Mouse (Mus musculus) B cell, adult 2 months (primary cell): ENCODE data around the gene Hecw2.

ENCODE experiments used
- DNase-seq, 2 experiments: peaks; one replicate each; pipeline ENCODE4 v3.0.0; 2022

The Hecw2 gene

DNA sequence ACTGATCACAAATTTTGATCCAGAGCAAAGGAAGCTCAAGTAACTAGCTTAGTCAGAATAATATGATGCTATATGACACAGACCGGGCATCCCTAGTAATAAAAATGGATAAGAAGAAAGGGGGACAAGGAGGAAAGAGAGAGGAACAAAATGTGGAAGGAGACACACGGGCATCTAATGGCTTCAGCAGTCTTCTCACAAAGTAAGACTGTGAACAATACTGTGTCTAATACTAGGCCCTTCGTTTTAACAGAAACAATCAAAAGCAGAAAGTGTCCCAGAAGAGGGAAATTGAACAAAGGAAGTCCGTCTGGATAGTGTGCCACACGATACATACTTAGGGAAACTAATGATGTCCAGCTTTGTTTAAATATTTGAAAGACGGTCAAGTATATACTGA, 419.9 kb downstream of the Hecw2 start:
- DNase-seq = no peak

DNA sequence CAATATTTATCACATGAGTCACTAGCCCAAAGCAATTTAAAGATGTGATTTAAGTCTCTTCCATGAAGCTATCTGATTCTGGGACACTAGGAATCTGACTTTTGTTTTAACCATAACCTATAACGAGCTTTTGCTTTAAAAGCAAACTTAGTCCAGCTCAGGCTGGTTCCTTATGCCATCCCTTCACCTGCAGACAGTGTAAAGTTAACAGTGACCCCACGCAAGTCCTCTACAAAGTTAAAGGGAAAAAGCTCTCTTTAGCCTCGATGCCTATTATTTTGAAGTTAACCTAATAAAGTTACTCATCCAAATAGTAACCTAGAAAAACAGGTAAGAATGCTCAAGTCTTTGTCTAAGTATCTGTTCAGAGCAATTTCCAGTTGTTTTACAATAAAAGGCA, 420.4 kb downstream of the Hecw2 start:
- DNase-seq = no peak

DNA sequence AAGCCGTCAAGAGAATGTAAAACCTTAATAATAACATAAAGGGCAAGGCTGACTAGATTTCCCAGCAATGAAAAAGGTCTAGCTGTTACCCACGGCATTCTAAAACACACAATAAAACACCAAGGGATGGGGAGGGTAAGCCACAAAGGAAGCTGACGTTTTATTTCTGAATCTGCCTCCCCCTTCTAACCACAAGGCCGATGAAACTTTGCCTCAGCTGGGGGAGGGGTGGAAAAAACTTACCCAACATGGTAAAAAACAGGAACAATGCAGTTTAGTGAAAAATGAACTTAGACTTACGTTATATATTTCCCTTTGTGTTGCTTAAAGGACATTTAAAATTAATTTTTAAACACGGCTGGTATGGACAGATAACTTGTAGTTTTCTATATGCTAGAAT, 421.0 kb downstream of the Hecw2 start:
- DNase-seq = peak; percentile 89 to 94

DNA sequence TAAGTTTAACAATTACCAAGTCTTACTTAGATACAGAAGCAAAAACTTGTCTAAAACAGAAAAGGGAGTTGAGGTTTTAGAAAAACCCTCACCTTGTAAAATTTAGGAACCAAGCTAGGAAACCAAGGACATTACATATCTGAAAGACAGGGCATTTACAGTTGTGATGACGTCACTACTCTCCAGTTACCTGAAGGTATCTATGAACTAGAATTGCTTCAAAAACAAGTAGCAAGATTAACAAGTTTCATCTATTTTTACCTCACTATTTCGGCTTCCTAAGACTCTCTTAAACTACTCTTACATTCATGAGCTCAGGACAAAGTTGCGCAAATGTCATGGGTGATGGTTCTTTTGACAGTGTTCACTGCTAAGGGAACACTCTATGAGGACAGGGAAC, 422.0 kb downstream of the Hecw2 start:
- no peak for DNase-seq

DNA sequence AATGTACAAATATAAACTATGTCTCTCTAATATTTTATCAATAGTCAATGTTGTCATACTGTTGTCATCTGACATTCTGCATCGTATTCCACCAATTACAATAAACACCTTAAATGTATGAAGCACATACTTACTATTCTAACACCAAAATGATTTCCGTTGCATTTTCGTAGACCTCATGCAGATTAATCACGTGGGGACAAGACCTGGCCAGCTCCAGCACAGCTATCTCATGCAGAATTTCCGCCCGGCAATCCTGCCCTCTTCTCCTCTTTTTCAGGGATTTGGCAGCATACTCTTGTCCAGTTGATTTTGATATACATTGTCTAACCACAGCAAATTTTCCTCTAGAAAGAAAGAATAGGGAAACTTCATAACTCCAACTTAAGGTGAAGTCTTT, 423.5 kb downstream of the Hecw2 start:
- no peak for DNase-seq

DNA sequence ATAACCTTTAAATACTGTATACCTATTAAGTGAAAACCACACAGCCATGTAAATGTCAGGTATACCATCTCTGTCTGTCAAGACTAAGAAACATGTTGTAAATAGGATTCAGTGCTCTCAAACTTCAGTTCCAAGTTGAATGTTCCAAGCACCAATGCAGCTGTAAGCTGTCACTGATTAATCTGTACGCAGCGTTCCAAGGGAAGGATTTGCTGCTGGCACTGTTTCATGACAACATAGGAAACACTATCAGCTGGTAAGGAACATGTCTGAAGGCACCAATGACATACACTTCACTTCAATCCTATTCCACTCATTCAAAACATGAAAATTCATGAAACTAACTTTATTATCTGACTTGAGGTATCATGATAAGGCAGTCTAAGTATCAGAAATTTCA, 428.9 kb downstream of the Hecw2 start:
- DNase-seq = no peak

DNA sequence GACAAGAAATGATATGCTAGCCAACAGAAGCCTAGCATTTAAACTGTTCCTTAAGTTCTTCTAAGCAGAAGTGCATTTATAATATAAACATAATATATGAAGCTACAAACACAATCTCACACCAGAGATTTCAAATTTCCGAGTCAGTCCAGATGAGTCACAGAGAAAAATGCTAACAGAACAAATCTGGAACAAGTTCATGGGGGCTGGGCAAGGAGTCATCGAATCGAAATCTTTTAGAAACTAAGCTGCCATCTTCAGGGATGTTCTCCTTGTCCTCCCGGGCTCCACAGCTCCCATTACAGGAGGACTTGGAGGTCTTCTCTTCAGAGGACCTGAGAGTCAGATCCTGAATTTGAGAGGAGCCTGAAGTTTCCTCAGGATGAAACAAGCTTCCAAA, 437.7 kb downstream of the Hecw2 start:
- no peak for DNase-seq
